In the genomic region with DNA sequence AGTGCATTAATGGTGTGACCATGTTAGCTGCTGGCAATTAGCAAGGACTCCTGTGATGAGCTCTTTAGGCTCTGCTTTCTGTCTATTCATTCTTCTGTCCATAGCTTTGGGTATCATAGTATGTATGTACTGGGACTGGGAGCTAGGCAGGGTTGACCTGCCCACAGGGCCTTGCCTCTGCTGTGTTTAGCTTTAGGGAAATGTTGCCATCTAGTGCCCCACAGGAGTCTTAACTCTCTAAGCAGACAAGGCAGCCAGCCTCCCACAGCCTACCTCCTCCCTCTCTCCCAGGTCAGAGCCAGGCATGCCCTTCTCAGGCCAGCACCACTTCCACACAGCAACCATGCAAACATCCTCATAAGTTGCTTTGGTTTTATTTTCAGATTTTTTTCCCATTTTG, we compare ENCODE assay signal across 8 mouse cellular contexts. TPM values are rescaled to one million over a fixed set of nuclear protein-coding genes. Genes with fewer than 3 reads are reported as not detected.
DNase-seq lines count a peak whose midpoint lies in the region; ATAC-seq and TF ChIP-seq lines count a peak whose summit lies in the region.

No protein-coding gene starts in this region.

- H3K27ac ChIP-seq in gastrocnemius, adult 2 months: no peak overlapping the region
- H3K27ac ChIP-seq in neural tube, embryonic 12.5 days: no peak overlapping the region

- no peak overlapping the region for H3K4me3 ChIP-seq in gastrocnemius, adult 2 months
- no peak overlapping the region for H3K4me3 ChIP-seq in neural tube, embryonic 12.5 days

- H3K27me3 ChIP-seq in neural tube, embryonic 12.5 days (replicated peaks): no peaks in the 10 kb centered on the region

- H3K4me1 ChIP-seq in neural tube, embryonic 12.5 days: peaks cover 21% of the 10 kb centered on the region

- no peaks in the 10 kb centered on the region for H3K9me3 ChIP-seq in neural tube, embryonic 12.5 days

- no peak overlapping the region for H3K9ac ChIP-seq in neural tube, embryonic 12.5 days

- no peak overlapping the region for H3K4me2 ChIP-seq in neural tube, embryonic 12.5 days (replicated peaks)

- H3K36me3 ChIP-seq in neural tube, embryonic 12.5 days: no peaks in the 10 kb centered on the region

- DNase-seq in gastrocnemius, adult 2 months: peak; percentile 49
- no peak for DNase-seq in gastrocnemius, postnatal 4 days (ENCODE audit: low spot score in 2 of 2)
- DNase-seq in CD4-positive, CD25-positive, alpha-beta regulatory T cell, adult 2 months (ENCODE audit: low read depth, low spot score): peak; percentile 78
- DNase-seq in brain, embryonic 14.5 days (ENCODE audit: low read depth): peak; percentile 85
- DNase-seq in heart, postnatal 10 days: peak; percentile 31 to 43
- peak; percentile 34 for DNase-seq in left cerebral cortex, adult 11 months (ENCODE audit: low spot score)
- no peak for DNase-seq in c-Kit-positive CD71-positive TER-119-positive erythroid progenitor cells, embryonic 14.5 days (ENCODE audit: low spot score)

- intact Hi-C loops in gastrocnemius, adult 2 months (cut with DNase I): loop anchor here (1.0 kb wide), 1 partner anchor 82 kb away; no protein-coding TSS in a partner anchor
- intact Hi-C loops in heart, postnatal 10 days (cut with DNase I): loop anchor here (1.0 to 5.0 kb wide), 2 partner anchors 82 to 197 kb away; no protein-coding TSS in a partner anchor

- peak; percentile 67 for ATAC-seq in neural tube, embryonic 12.5 days (ENCODE audit: low FRiP score, low read depth)

- no peak for TF ChIP-seq POLR2A in brain, embryonic 14.5 days (IDR thresholded peaks at IDR 0.05; ENCODE audit: borderline replicate concordance, extremely low read depth, insufficient read depth, insufficient read length, poor library complexity, severe bottlenecking)

- TF ChIP-seq CTCF in gastrocnemius, adult 2 months (IDR thresholded peaks at IDR 0.05): peak; percentile 75
- peak; percentile 66; the same call in 1 of the 2 replicates for TF ChIP-seq CTCF in brain, embryonic 14.5 days (IDR thresholded peaks at IDR 0.05; ENCODE audit: borderline replicate concordance, extremely low read depth, insufficient read depth, insufficient read length)

RNA-seq across cellular contexts. Expression of a gene that starts 16.9 kb away (rescaled TPM):
- 1 to 10 TPM in 1 of 2 experiments, under 1 TPM in 1; 0.69 to 1.4 TPM for total RNA-seq in gastrocnemius, adult 2 months (2021)
- total RNA-seq in gastrocnemius, postnatal 4 days (2021): 1 to 10 TPM; 4.0 to 4.9 TPM
- polyA plus RNA-seq in brain, embryonic 14.5 days (2012; rRNA removed): 0.29 and 0.36 TPM in 2 replicates
- total RNA-seq in heart, postnatal 10 days (2021): under 1 TPM in 1 of 2 experiments, not detected in 1; 0.77 TPM
- 0.06 and 0.22 TPM in 2 replicates for polyA plus RNA-seq in neural tube, embryonic 12.5 days (2016; fragmentation: Nextera tagmentation; extraction: Ambion mirVana)

RNA-seq across cellular contexts. Expression of a gene that starts 38.0 kb away (rescaled TPM):
- 10 to 100 TPM; 20.4 to 23.9 TPM for total RNA-seq in gastrocnemius, adult 2 months (2021)
- 10 to 100 TPM; 28.0 to 29.2 TPM for total RNA-seq in gastrocnemius, postnatal 4 days (2021)
- 30.3 and 43.3 TPM in 2 replicates for polyA plus RNA-seq in brain, embryonic 14.5 days (2012; rRNA removed)
- 10 to 100 TPM; 16.6 to 18.6 TPM for total RNA-seq in heart, postnatal 10 days (2021)
- 13.4 and 16.6 TPM in 2 replicates for polyA plus RNA-seq in neural tube, embryonic 12.5 days (2016; fragmentation: Nextera tagmentation; extraction: Ambion mirVana)

Comparison
In these comparisons a context has a peak if more than half of its experiments do, and no peak if none do; other contexts are left out.
1. DNase-seq: peak in gastrocnemius, adult 2 months (single experiment), CD4-positive, CD25-positive, alpha-beta regulatory T cell, adult 2 months (single experiment), brain, embryonic 14.5 days (single experiment), heart, postnatal 10 days (2 of 2) and left cerebral cortex, adult 11 months (single experiment); none in gastrocnemius, postnatal 4 days (0 of 2) and c-Kit-positive CD71-positive TER-119-positive erythroid progenitor cells, embryonic 14.5 days (single experiment).